Mouse (Mus musculus) adrenal gland (tissue): ENCODE results near the gene Adnp.

Experiments
- intact Hi-C: fragments of 180-260 bp; cut with DNase I; formaldehyde crosslinking; loops from one replicate; pipeline ENCODE4 v1.15.1; 2025
- long read RNA-seq, 2 experiments: library from polyadenylated mRNA; unstranded; transcript quantifications; one replicate each; pipeline ENCODE4 v2.0.0; 2020; ENCODE audit warnings: borderline replicate concordance in 1 of 2; ENCODE audit not compliant: insufficient replicate concordance in 1 of 2

Gene Adnp
- long read RNA-seq, experiment 1, full-length matches to known transcripts: 1 of 1 reads
- long read RNA-seq, experiment 1, partial matches to known transcripts: 0 of 1 reads
- long read RNA-seq, experiment 1, other reads (novel, unspliced or antisense): 0 of 1 reads
- long read RNA-seq, experiment 2, partial matches to known transcripts: 1 of 1 reads
- long read RNA-seq, experiment 2, other reads (novel, unspliced or antisense): 0 of 1 reads

GRCm38 (mm10) chr2:168206725-168207644 lies at the start of gene Adnp:
Gene Adnp (minus strand): TSS chr2:168207112.
- intact Hi-C loops: loop anchor here (5.0 kb wide), 1 partner anchor 90 kb away; no protein-coding TSS in a partner anchor

GRCm38 (mm10) chr2:168256506-168256905 lies 49.6 kb upstream of the Adnp start:
- intact Hi-C loops: loop anchor here (10.0 kb wide), 1 partner anchor 368 kb away; no protein-coding TSS in a partner anchor

- intact Hi-C loops: loop anchor here (10.0 kb wide), 1 partner anchor 371 kb away; no protein-coding TSS in a partner anchor
These were observed 46.9 kb upstream of the Adnp start for GRCm38 (mm10) chr2:168253822-168254221.

- intact Hi-C loops: loop anchor here (10.0 kb wide), 1 partner anchor 372 kb away; no protein-coding TSS in a partner anchor
These were observed 45.9 kb upstream of the Adnp start for GRCm38 (mm10) chr2:168252639-168253292.

GRCm38 (mm10) chr2:168250270-168250669 lies 43.4 kb upstream of the Adnp start:
- intact Hi-C loops: loop anchor here (10.0 kb wide), 1 partner anchor 375 kb away; no protein-coding TSS in a partner anchor

GRCm38 (mm10) chr2:168248856-168249245 lies 41.9 kb upstream of the Adnp start:
- intact Hi-C loops: no loop called here

- intact Hi-C loops: no loop called here
These were observed 41.4 kb upstream of the Adnp start for GRCm38 (mm10) chr2:168248167-168248855.

- intact Hi-C loops: no loop called here
These were observed 38.7 kb upstream of the Adnp start for GRCm38 (mm10) chr2:168245571-168245970.

GRCm38 (mm10) chr2:168243278-168243677 lies 36.4 kb upstream of the Adnp start:
- intact Hi-C loops: no loop called here

- intact Hi-C loops: no loop called here
These were observed 35.9 kb upstream of the Adnp start for GRCm38 (mm10) chr2:168242841-168243240.

GRCm38 (mm10) chr2:168238335-168238734 lies 31.4 kb upstream of the Adnp start:
- intact Hi-C loops: no loop called here

- intact Hi-C loops: no loop called here
These were observed 26.4 kb upstream of the Adnp start for GRCm38 (mm10) chr2:168233286-168233685.

- intact Hi-C loops: no loop called here
These were observed 24.5 kb upstream of the Adnp start for GRCm38 (mm10) chr2:168231471-168231829.

- intact Hi-C loops: no loop called here
These were observed 24.0 kb upstream of the Adnp start for GRCm38 (mm10) chr2:168230773-168231470.

- intact Hi-C loops: no loop called here
These were observed 23.3 kb upstream of the Adnp start, which contains the start of the genes Gm20716, Dpm1 and Mocs3 for GRCm38 (mm10) chr2:168230026-168230728. Gene Gm20716 (minus strand): TSS chr2:168230364. Gene Dpm1 (minus strand): TSS chr2:168230591. Gene Mocs3 (plus strand): TSS chr2:168230622.

GRCm38 (mm10) chr2:168229116-168230025 lies 22.5 kb upstream of the Adnp start:
- intact Hi-C loops: no loop called here

GRCm38 (mm10) chr2:168223326-168223725 lies 16.4 kb upstream of the Adnp start:
- intact Hi-C loops: no loop called here

- intact Hi-C loops: no loop called here
These were observed 7.0 kb upstream of the Adnp start for GRCm38 (mm10) chr2:168213788-168214397.
